Mouse (Mus musculus) spleen, adult 2 months (tissue): Measurements from ENCODE around the gene Hist2h2aa2. TPM values are rescaled to one million over a fixed set of nuclear protein-coding genes. Genes with fewer than 3 reads are reported as not detected.
"Not testable (repeated sequence)": the region's sequence is repeated elsewhere in the genome, so short reads cannot be mapped to it uniquely, and the experiment has no call there.

Source experiments
- DNase-seq, 2 experiments: peaks; one replicate each; pipeline versions ENCODE4 v3.0.0 to v3.0.0-alpha.2; 2012 to 2021; ENCODE audit warnings: low spot score in 2 of 2, low read depth in 1 of 2
- H3K27ac ChIP-seq: fragments of 200-500 bp; 2 replicates; pipeline ENCODE4 v1.5.1; 2012; ENCODE audit warnings: low read length, inconsistent platforms; ENCODE audit not compliant: insufficient read depth
- H3K27me3 ChIP-seq: fragments of 200-500 bp; 2 replicates; pipeline ENCODE4 v1.6.1; 2012; ENCODE audit warnings: mild to moderate bottlenecking, moderate library complexity, low read length, inconsistent platforms; ENCODE audit not compliant: control insufficient read depth, insufficient read depth
- H3K36me3 ChIP-seq: fragments of 200-500 bp; 2 replicates; pipeline ENCODE4 v1.6.1; 2012; ENCODE audit warnings: mild to moderate bottlenecking, low read length, inconsistent platforms; ENCODE audit not compliant: control insufficient read depth, insufficient read depth
- H3K4me1 ChIP-seq: fragments of 200-500 bp; 2 replicates; pipeline ENCODE4 v1.6.1; 2011; ENCODE audit warnings: inconsistent platforms; ENCODE audit not compliant: control insufficient read depth, insufficient read depth, insufficient read length
- H3K4me3 ChIP-seq: fragments of 200-500 bp; 2 replicates; pipeline ENCODE4 v1.5.1; 2011; ENCODE audit warnings: mild to moderate bottlenecking, inconsistent platforms; ENCODE audit not compliant: insufficient read depth, insufficient read length; ENCODE audit errors: extremely low read depth
- CTCF ChIP-seq: fragments of 200-500 bp; IDR thresholded peaks from 2 replicates; pipeline ENCODE4 v1.5.1; 2011; ENCODE audit warnings: mild to moderate bottlenecking, inconsistent platforms; ENCODE audit not compliant: insufficient read depth, insufficient read length, insufficient replicate concordance; ENCODE audit errors: extremely low read depth
- POLR2A ChIP-seq: fragments of 200-500 bp; IDR thresholded peaks from 2 replicates; pipeline ENCODE4 v1.6.1; 2011; ENCODE audit warnings: low read depth, low read length, inconsistent platforms
- WGBS: fragments of 180-500 bp; shearing (Covaris S2); methylation state at CpG from one replicate; pipeline ENCODE4 v1.1.7; 2018; 5-methylcytosine and 5-hydroxymethylcytosine counted together
- polyA plus RNA-seq: library from polyadenylated mRNA; depleted of rRNA; stranded (reverse); fragments of >200 nt; gene quantifications from 2 replicates; pipeline ENCODE4 v1.2.3, GENCODE M21; 2012

Gene Hist2h2aa2
- polyA plus RNA-seq, 1 experiment: 169 TPM

DNA sequence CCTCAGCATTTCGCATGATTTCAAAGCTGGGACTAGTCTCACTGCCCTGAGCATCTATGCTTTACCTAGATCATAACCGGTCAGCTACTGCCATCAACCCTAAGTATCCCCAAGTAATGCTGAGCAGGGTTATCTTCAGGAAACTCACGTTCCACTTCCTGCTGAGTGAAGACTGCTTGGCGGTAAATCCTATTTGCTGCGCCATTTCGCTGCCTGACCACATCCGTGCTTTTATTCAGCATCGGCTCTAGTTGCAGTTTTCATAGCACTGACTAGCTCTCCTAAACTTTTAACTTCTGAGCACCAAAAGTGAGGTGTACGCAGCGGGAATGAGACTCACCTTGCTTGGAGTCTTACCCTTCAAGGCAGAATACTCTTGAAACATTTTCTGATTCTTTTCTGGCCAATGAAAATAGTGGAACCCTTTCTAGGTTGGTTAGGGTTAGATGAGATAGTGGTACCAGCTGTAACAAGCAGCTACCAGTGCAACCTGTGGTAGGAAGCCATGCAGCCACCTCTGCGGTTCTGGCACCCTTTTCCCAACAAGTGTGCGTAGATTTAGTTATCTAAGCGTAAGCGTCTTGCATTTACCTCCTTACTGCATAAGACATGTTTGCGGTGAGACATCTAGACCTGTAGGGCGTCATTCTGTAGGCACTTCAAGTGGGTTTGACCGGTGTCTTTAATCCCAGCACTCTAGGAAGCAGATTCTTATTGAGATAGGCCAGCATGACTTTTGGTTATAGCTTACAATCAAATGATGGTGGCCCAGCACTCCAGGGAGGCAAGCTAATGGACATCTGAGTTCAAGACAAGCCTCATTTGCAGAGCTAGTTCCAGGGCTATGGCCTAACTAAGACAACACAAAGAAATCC is 33.8 kb upstream of the Hist2h2aa2 start:
- Histone ChIP-seq H3K4me1 (peaks cover 5% of the 10 kb centered on the region; the same call in 1 of the 2 replicates), H3K27ac (peak overlapping the region; percentile 35), H3K27me3 (no peaks in the 10 kb centered on the region), H3K4me3 (no peak overlapping the region), H3K36me3 (no peaks in the 10 kb centered on the region)
- peak in 1 of 2 experiments; percentile 35 for DNase-seq
- TF ChIP-seq POLR2A (no peak), CTCF (no peak)
- WGBS: 45% methylated on average over 17 of the region's 17 CpGs

DNA sequence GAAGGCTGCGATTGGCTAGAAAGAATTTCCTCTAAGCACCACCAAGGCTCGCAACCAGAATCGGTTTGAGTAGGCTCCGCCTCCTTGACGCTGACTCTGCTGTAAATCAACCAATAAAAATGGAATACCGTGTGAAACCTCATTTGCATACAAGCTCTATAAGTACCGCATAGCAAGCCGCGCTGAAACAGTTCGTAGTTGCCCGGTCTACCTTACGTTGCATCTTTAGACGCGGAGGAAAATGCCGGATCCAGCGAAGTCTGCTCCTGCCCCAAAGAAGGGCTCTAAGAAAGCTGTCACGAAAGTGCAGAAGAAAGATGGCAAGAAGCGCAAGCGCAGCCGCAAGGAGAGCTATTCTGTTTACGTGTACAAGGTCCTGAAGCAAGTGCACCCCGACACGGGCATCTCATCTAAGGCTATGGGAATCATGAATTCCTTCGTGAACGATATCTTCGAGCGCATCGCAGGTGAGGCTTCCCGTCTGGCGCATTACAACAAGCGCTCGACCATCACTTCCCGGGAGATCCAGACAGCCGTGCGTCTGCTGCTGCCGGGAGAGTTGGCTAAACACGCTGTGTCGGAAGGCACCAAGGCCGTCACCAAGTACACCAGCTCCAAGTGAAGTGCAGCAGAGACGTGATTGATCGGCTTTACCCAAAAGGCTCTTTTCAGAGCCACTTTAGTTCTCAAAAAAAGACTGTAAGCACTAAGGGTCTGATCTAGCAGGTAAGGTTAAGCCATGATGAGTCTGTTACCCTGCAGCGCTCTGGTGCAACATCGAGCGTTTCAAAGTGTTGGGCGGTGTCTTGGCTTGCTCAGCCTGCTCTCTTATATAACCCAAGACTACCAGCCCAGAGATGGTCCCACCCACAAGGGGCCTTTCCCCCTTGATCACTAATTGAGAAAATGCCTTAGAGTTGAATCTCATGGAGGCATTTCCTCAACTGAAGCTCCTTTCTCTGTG is 29.7 kb upstream of the Hist2h2aa2 start, which contains the start of gene Hist2h2bb:
TSS of gene Hist2h2bb (plus strand) at position 242 of the 964 bp plus-strand sequence.
- WGBS: under 1% methylated on average over 45 of the region's 45 CpGs
- H3K4me1 ChIP-seq: peaks cover 6% of the 10 kb centered on the region; the same call in 1 of the 2 replicates
- TF ChIP-seq CTCF (no peak), POLR2A (peak; percentile 99)

DNA sequence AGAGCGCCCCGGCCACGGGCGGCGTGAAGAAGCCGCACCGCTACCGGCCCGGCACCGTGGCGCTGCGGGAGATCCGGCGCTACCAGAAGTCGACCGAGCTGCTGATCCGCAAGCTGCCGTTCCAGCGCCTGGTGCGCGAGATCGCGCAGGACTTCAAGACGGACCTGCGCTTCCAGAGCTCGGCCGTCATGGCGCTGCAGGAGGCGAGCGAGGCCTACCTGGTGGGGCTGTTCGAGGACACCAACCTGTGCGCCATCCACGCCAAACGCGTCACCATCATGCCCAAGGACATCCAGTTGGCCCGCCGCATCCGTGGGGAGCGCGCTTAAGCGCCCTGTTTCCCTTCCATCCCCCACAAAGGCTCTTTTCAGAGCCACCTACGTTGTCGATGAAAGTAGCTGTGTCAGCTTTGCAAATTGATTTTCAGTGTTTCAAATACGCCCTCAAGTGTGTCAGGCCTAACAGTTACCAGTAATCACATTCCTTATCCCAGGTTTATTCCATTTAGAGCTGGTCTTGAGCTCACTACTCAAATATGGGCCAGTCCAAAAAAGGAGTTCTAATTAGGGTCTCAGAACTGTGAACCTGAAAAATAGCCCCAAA is 28.8 kb upstream of the Hist2h2aa2 start:
- H3K4me1 ChIP-seq, H3K36me3 ChIP-seq, H3K27me3 ChIP-seq, DNase-seq: not testable (repeated sequence)
- H3K4me3 ChIP-seq: peak overlapping the region; percentile 58
- H3K27ac ChIP-seq: peak overlapping the region; percentile 97
- under 1% methylated on average over 16 of the region's 44 CpGs for WGBS

More for the DNA sequence above, 29.7 kb upstream of the Hist2h2aa2 start, which contains the start of gene Hist2h2bb:
- peak within 1 kb of the TSS; percentile 73 for H3K4me3 ChIP-seq
- H3K27ac ChIP-seq: peak within 1 kb of the TSS; percentile 97
- H3K36me3 ChIP-seq: no peaks in the 10 kb centered on the region
- DNase-seq: peak; percentile 83 to 97
- no peaks in the 10 kb centered on the region for H3K27me3 ChIP-seq

DNA sequence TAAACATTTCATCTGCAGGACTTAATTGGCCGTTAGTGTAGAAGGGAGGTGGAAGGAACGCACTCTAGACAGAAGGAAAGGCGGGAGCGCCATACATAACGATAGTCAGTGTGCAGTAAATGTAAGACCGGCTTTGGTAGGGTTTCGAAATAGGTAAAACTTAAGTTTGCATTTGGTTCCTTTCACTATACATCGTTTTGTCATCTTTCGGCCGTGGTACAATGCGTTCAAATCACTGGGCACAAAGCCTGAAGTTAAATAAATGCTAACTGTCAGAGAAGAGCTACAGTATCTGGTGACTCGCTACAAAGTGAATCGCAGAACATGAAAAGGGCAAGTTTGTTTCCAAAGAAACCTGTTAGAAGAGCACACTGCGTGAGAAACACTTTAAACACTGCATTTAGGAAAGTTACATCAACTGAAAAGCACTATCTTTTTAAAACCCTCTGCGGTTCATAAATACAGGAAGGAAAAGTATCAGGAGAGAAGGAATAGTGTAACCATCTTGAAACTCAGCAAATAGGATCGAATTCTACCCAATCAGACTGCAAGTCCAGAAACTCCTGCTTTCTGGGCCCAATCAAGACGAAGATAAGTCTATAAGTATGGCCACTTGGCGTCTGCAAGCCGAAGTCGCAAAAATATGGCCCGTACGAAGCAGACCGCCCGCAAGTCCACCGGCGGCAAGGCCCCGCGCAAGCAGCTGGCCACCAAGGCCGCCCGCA is 28.1 kb upstream of the Hist2h2aa2 start, which contains the start of gene Hist2h3b:
TSS of gene Hist2h3b (plus strand) at position 604 of the 725 bp plus-strand sequence.
- H3K27me3 ChIP-seq: no peaks in the 10 kb centered on the region
- 21% methylated on average over 30 of the region's 30 CpGs for WGBS
- peak within 1 kb of the TSS; percentile 73 for H3K4me3 ChIP-seq
- H3K36me3 ChIP-seq: no peaks in the 10 kb centered on the region
- H3K4me1 ChIP-seq: peaks cover 7% of the 10 kb centered on the region; the same call in 1 of the 2 replicates
- H3K27ac ChIP-seq: peak within 1 kb of the TSS; percentile 97
- TF ChIP-seq CTCF (no peak), POLR2A (peak; percentile 94)
- DNase-seq: peak; percentile 69 to 75

DNA sequence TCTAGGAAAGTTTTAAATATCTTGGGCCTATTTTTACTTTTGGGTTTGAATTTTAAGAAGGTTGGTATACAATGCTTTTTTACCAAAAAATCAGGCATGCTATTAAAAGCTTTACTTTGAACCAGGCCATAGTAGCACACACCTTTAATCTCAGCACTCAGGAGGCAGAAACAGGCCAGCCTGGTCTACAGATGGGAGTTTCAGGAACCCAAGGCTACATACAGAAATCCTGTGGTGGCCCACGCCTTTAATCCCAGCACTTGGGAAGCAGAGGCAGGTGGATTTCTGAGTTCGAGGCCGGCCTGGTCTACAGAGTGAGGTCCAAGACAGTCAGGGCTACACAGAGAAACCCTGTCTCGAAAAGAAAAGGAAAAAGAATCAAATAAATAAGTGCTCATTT is 27.5 kb upstream of the Hist2h2aa2 start:
- H3K36me3 ChIP-seq: no peaks in the 10 kb centered on the region
- TF ChIP-seq POLR2A: no peak
- TF ChIP-seq CTCF: no peak
- no peaks in the 10 kb centered on the region for H3K27me3 ChIP-seq
- peak overlapping the region; percentile 8; the same call in 1 of the 2 replicates for H3K27ac ChIP-seq
- no peak for DNase-seq
- H3K4me1 ChIP-seq: peaks cover 7% of the 10 kb centered on the region; the same call in 1 of the 2 replicates
- H3K4me3 ChIP-seq: no peak overlapping the region
- WGBS: 75% methylated on average over 4 of the region's 4 CpGs
